In genomic region chr6:8086847-8087246, GRCm38 (mm10) we compare ENCODE assay signal across 8 mouse cellular contexts.
A peak's percentile ranks its signal among the peaks of the same experiment; 100 is the strongest.
DNase-seq lines count a peak whose midpoint lies in the region; ATAC-seq lines count a peak whose summit lies in the region.

No protein-coding gene starts in this region.

- H3K9ac ChIP-seq in midbrain, embryonic 11.5 days (ENCODE audit: low read length) = no peak overlapping the region
- no peak overlapping the region for H3K9ac ChIP-seq in midbrain, embryonic 13.5 days (replicated peaks)

- no peak overlapping the region for H3K4me3 ChIP-seq in midbrain, embryonic 11.5 days (ENCODE audit: low read depth, low read length)
- no peak overlapping the region for H3K4me3 ChIP-seq in midbrain, embryonic 13.5 days (replicated peaks)

- no peak for DNase-seq in frontal cortex, postnatal 36 days (ENCODE audit: low spot score in 2 of 2)
- DNase-seq in midbrain, embryonic 11.5 days (ENCODE audit: low spot score, missing footprints) = peak; percentile 93
- DNase-seq in adrenal gland, postnatal 14 days = peak; percentile 53
- peak; percentile 27 to 42 for DNase-seq in kidney, postnatal 36 days
- DNase-seq in neural tube, embryonic 10.5 days (ENCODE audit: extremely low spot score, low spot score) = no peak
- no peak for DNase-seq in ovary, adult 18-20 months (ENCODE audit: low spot score)

- H3K27me3 ChIP-seq in midbrain, embryonic 11.5 days (ENCODE audit: control insufficient read depth, insufficient read depth, low read length) = no peaks in the 10 kb centered on the region
- H3K27me3 ChIP-seq in midbrain, embryonic 13.5 days = no peaks in the 10 kb centered on the region

- H3K36me3 ChIP-seq in midbrain, embryonic 11.5 days (ENCODE audit: control insufficient read depth, insufficient read depth, low read length) = no peaks in the 10 kb centered on the region
- H3K36me3 ChIP-seq in midbrain, embryonic 13.5 days = no peaks in the 10 kb centered on the region

- no peaks in the 10 kb centered on the region for H3K4me1 ChIP-seq in midbrain, embryonic 11.5 days (ENCODE audit: control insufficient read depth, insufficient read depth, low read length)
- H3K4me1 ChIP-seq in midbrain, embryonic 13.5 days (replicated peaks) = no peaks in the 10 kb centered on the region

- H3K9me3 ChIP-seq in midbrain, embryonic 11.5 days (ENCODE audit: control insufficient read depth, low read length) = no peaks in the 10 kb centered on the region
- H3K9me3 ChIP-seq in midbrain, embryonic 13.5 days = no peaks in the 10 kb centered on the region

- no peak overlapping the region for H3K4me2 ChIP-seq in midbrain, embryonic 11.5 days
- H3K4me2 ChIP-seq in midbrain, embryonic 13.5 days (replicated peaks) = no peak overlapping the region

- 70% methylated on average over 3 of the region's 3 CpGs for WGBS in midbrain, embryonic 11.5 days
- 64% methylated on average over 3 of the region's 3 CpGs for WGBS in midbrain, embryonic 13.5 days

- no peak overlapping the region for H3K27ac ChIP-seq in midbrain, embryonic 11.5 days (ENCODE audit: low read depth, low read length)
- H3K27ac ChIP-seq in midbrain, embryonic 13.5 days = no peak overlapping the region

- ATAC-seq in frontal cortex, adult (ENCODE audit: low TSS enrichment) = peak; percentile 73
- 0 out of 2 replicates have a peak, but pooled peaks have one; percentile 22 for ATAC-seq in midbrain, embryonic 11.5 days (ENCODE audit: low FRiP score)
- no peak for ATAC-seq in midbrain, embryonic 13.5 days

Comparison
In these comparisons a context has a peak if more than half of its experiments do, and no peak if none do; other contexts are left out.
1. DNase-seq: peak in midbrain, embryonic 11.5 days (single experiment), adrenal gland, postnatal 14 days (single experiment) and kidney, postnatal 36 days (2 of 2); none in frontal cortex, postnatal 36 days (0 of 2), neural tube, embryonic 10.5 days (single experiment) and ovary, adult 18-20 months (single experiment).